Comparison of ENCODE assay signal across 13 mouse cellular contexts in genomic region chr5:147634016-147634415, GRCm38 (mm10).
DNase-seq lines count a peak whose midpoint lies in the region; ATAC-seq lines count a peak whose summit lies in the region.
"Had no signal": no experiment of that assay in that cellular context is flagged by ENCODE, and none has a peak within 500 bp of the region (broad histone marks: within the 10 kb centered on the region; RNA-seq: fewer than 3 reads in every experiment).

No protein-coding gene starts in this region.

- H3K4me1 ChIP-seq in forebrain, embryonic 12.5 days = peaks cover 11% of the 10 kb centered on the region
- H3K4me1 ChIP-seq in forebrain, embryonic 15.5 days = no peaks in the 10 kb centered on the region
- H3K4me1 ChIP-seq in limb, embryonic 10.5 days = no peaks in the 10 kb centered on the region

- 20% methylated on average over 11 of the region's 11 CpGs for WGBS in forebrain, embryonic 12.5 days
- WGBS in forebrain, embryonic 15.5 days = 23% methylated on average over 11 of the region's 11 CpGs
- WGBS in limb, embryonic 10.5 days = 28% methylated on average over 11 of the region's 11 CpGs

- ATAC-seq in forebrain, embryonic 12.5 days (ENCODE audit: low FRiP score) = no peak
- no peak for ATAC-seq in forebrain, embryonic 15.5 days (replicated peaks)
- ATAC-seq: Patski had no signal

- no peak overlapping the region for H3K27ac ChIP-seq in forebrain, embryonic 12.5 days
- H3K27ac ChIP-seq in forebrain, embryonic 15.5 days (replicated peaks) = no peak overlapping the region
- H3K27ac ChIP-seq in limb, embryonic 10.5 days = no peak overlapping the region

- intact Hi-C loops in heart, postnatal 25 days (cut with DNase I) = no loop called here

- H3K9ac ChIP-seq in forebrain, embryonic 12.5 days = no peak overlapping the region
- no peak overlapping the region for H3K9ac ChIP-seq in forebrain, embryonic 15.5 days (replicated peaks)

- no peaks in the 10 kb centered on the region for H3K36me3 ChIP-seq in forebrain, embryonic 12.5 days (replicated peaks)
- H3K36me3 ChIP-seq in forebrain, embryonic 15.5 days = no peaks in the 10 kb centered on the region
- H3K36me3 ChIP-seq in limb, embryonic 10.5 days = no peaks in the 10 kb centered on the region

- H3K27me3 ChIP-seq in forebrain, embryonic 12.5 days = no peaks in the 10 kb centered on the region
- H3K27me3 ChIP-seq in forebrain, embryonic 15.5 days = no peaks in the 10 kb centered on the region
- no peaks in the 10 kb centered on the region for H3K27me3 ChIP-seq in limb, embryonic 10.5 days (ENCODE audit: low read depth, poor library complexity, severe bottlenecking)
- H3K27me3 ChIP-seq: Patski had no signal

- H3K9me3 ChIP-seq in forebrain, embryonic 12.5 days = no peaks in the 10 kb centered on the region
- H3K9me3 ChIP-seq in forebrain, embryonic 15.5 days = no peaks in the 10 kb centered on the region
- H3K9me3 ChIP-seq in limb, embryonic 10.5 days (replicated peaks) = no peaks in the 10 kb centered on the region

- DNase-seq in testis, postnatal 14 days (ENCODE audit: low spot score) = peak; percentile 14
- no peak for DNase-seq in testis, postnatal 10 days (ENCODE audit: low spot score)
- no peak for DNase-seq in limb, embryonic 10.5 days (ENCODE audit: low spot score)
- DNase-seq in layer of hippocampus, postnatal 36 days = no peak
- no peak for DNase-seq in left cerebral cortex, adult 11 months (ENCODE audit: low spot score)
- no peak for DNase-seq in heart, postnatal 25 days (ENCODE audit: low spot score)
- DNase-seq: B cell, adult 2 months; cerebellum, adult 18-20 months; gastrocnemius, postnatal 25 days; kidney, postnatal 25 days had no signal

- no peak overlapping the region for H3K4me3 ChIP-seq in forebrain, embryonic 12.5 days (replicated peaks)
- H3K4me3 ChIP-seq in forebrain, embryonic 15.5 days = no peak overlapping the region
- peak overlapping the region; percentile 29 for H3K4me3 ChIP-seq in limb, embryonic 10.5 days

- H3K4me2 ChIP-seq in forebrain, embryonic 12.5 days = peak overlapping the region; percentile 30
- no peak overlapping the region for H3K4me2 ChIP-seq in forebrain, embryonic 15.5 days (replicated peaks)
